Mouse (Mus musculus): Measurements from ENCODE around the gene Sost. TPM values are rescaled to one million over a fixed set of nuclear protein-coding genes. Genes with fewer than 3 reads are reported as not detected.

Gene Sost
- polyA plus RNA-seq (2016; fragmentation: Nextera tagmentation; extraction: Ambion mirVana) = 1.1 and 1.3 TPM in 2 replicates

DNA sequence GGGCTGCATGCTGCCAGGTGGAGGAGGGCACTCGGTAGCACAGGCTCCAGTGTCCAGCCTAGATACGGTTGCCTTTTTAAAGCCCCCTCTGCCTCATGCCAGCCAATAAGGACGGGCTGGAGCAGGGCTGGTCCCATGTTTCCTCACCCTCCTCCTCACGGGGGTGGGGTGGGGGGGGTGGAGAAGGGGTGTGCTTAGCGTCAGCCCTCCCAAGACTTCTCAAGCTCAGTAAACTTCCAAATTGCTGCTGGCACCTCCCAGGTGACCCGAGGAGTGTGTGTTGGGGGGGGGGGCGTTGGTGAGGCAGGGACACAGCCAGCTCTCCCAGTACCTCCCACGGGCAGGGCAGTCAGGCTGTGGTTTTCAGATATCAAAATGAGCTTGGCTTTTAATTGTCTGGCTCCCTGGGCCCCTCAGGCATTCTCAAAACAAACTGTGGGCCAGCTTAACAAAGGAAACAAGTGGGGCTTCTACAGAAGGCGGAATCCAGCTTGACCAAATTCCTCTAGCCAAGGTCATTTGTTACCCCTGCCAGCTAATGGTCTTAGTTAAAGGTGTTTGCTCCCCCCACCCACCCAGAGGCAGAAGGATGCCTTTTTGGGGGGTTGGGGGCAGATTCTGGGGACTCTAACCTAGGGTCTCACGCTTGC, at the start of gene Sost:
Gene Sost, minus strand, starts transcription at position 51 of the 650 bp plus-strand sequence.
- H3K4me3 ChIP-seq = peak within 1 kb of the TSS; percentile 26; the same call in 1 of the 2 replicates
- H3K4me1 ChIP-seq (replicated peaks) = peaks cover 66% of the 10 kb centered on the region
- no peaks in the 10 kb centered on the region for H3K36me3 ChIP-seq
- H3K27me3 ChIP-seq (ENCODE audit: insufficient read depth, poor library complexity, severe bottlenecking) = peaks cover 66% of the 10 kb centered on the region
- no peaks in the 10 kb centered on the region for H3K9me3 ChIP-seq
- no peak for DNase-seq (ENCODE audit: low spot score)
- 0 out of 2 replicates have a peak within 1 kb of the TSS, but pooled peaks have one; percentile 26 for H3K27ac ChIP-seq
- WGBS = 18% methylated on average over 10 of the region's 10 CpGs

DNA sequence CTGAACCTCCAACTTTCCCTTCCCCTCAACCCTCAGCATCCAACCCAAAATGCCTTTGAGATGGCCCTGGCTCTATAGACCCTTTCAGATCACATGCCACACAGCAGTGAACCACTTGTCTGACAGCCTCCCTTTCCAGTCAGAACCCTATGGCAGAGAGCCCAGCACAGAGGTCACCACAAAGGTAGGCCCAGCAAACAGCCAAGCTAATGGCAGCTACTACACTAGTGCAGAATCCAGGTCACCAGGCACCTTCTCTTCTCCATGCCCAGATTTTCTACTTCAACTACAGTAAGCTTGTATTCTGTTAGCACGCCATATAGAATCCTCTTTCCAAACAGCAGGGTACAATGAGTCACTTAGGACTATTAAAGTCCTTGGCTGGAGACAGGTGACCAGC, 49.3 kb upstream of the Sost start:
- Histone ChIP-seq H3K9me3 (no peaks in the 10 kb centered on the region), H3K27me3 (ENCODE audit: insufficient read depth, poor library complexity, severe bottlenecking) (no peaks in the 10 kb centered on the region), H3K36me3 (peaks cover 65% of the 10 kb centered on the region), H3K4me1 (replicated peaks) (peaks cover 15% of the 10 kb centered on the region), H3K27ac (peak overlapping the region; percentile 45; the same call in 1 of the 2 replicates), H3K4me3 (no peak overlapping the region)
- 92% methylated on average over 1 of the region's 1 CpGs for WGBS
- DNase-seq (ENCODE audit: low spot score) = no peak

DNA sequence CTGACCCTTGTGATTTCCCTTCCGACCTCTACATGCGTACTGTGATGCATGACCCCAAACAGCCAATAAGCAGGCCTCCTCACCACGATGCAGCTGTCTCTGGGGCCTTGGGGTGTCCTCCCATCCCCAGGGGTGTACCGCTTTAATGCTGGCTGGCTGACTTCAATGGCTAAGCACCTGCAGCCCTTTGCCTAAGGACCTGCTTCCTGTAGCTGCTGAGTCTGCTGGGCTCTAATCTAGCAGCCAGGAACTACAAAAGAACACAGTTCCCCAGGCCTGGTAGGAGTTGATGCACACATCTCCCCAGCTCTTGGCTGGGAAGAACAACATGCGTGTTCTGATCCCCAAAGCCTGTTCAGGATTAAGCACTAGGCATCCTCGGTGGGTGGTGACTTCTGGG, 48.7 kb upstream of the Sost start:
- Histone ChIP-seq H3K27ac (peak overlapping the region; percentile 45; the same call in 1 of the 2 replicates), H3K36me3 (peaks cover 65% of the 10 kb centered on the region), H3K9me3 (no peaks in the 10 kb centered on the region), H3K27me3 (ENCODE audit: insufficient read depth, poor library complexity, severe bottlenecking) (no peaks in the 10 kb centered on the region), H3K4me3 (no peak overlapping the region), H3K4me1 (replicated peaks) (peaks cover 18% of the 10 kb centered on the region)
- 64% methylated on average over 6 of the region's 6 CpGs for WGBS
- DNase-seq (ENCODE audit: low spot score) = no peak

GRCm38 (mm10) chr11:102013201-102013600, 46.4 kb upstream of the Sost start:
- H3K9me3 ChIP-seq = no peaks in the 10 kb centered on the region
- no peak overlapping the region for H3K4me3 ChIP-seq
- H3K36me3 ChIP-seq = peaks cover 75% of the 10 kb centered on the region
- no peak overlapping the region for H3K27ac ChIP-seq
- 92% methylated on average over 8 of the region's 8 CpGs for WGBS
- H3K27me3 ChIP-seq (ENCODE audit: insufficient read depth, poor library complexity, severe bottlenecking) = no peaks in the 10 kb centered on the region
- no peak for DNase-seq (ENCODE audit: low spot score)
- peaks cover 30% of the 10 kb centered on the region for H3K4me1 ChIP-seq (replicated peaks)

- H3K9me3 ChIP-seq = no peaks in the 10 kb centered on the region
- peaks cover 35% of the 10 kb centered on the region for H3K4me1 ChIP-seq (replicated peaks)
- H3K27me3 ChIP-seq (ENCODE audit: insufficient read depth, poor library complexity, severe bottlenecking) = no peaks in the 10 kb centered on the region
- no peak overlapping the region for H3K27ac ChIP-seq
- WGBS = 83% methylated on average over 8 of the region's 8 CpGs
- peaks cover 74% of the 10 kb centered on the region for H3K36me3 ChIP-seq
- no peak for DNase-seq (ENCODE audit: low spot score)
- no peak overlapping the region for H3K4me3 ChIP-seq
Measured at GRCm38 (mm10) chr11:102011510-102011909, 44.7 kb upstream of the Sost start.

- DNase-seq (ENCODE audit: low spot score) = no peak
- peak overlapping the region; percentile 73 for H3K27ac ChIP-seq
- peaks cover 32% of the 10 kb centered on the region for H3K4me1 ChIP-seq (replicated peaks)
- no peak overlapping the region for H3K4me3 ChIP-seq
- 78% methylated on average over 13 of the region's 13 CpGs for WGBS
- H3K27me3 ChIP-seq (ENCODE audit: insufficient read depth, poor library complexity, severe bottlenecking) = no peaks in the 10 kb centered on the region
- peaks cover 77% of the 10 kb centered on the region for H3K36me3 ChIP-seq
- H3K9me3 ChIP-seq = no peaks in the 10 kb centered on the region
Measured at GRCm38 (mm10) chr11:102010140-102010539, 43.3 kb upstream of the Sost start.

GRCm38 (mm10) chr11:102008954-102009637, 42.3 kb upstream of the Sost start:
- Histone ChIP-seq H3K4me1 (replicated peaks) (peaks cover 30% of the 10 kb centered on the region), H3K9me3 (peaks cover 4% of the 10 kb centered on the region; the same call in 1 of the 2 replicates), H3K27me3 (ENCODE audit: insufficient read depth, poor library complexity, severe bottlenecking) (no peaks in the 10 kb centered on the region), H3K36me3 (peaks cover 81% of the 10 kb centered on the region), H3K4me3 (no peak overlapping the region), H3K27ac (peak overlapping the region; percentile 73)
- 85% methylated on average over 15 of the region's 15 CpGs for WGBS
- DNase-seq (ENCODE audit: low spot score) = no peak

DNA sequence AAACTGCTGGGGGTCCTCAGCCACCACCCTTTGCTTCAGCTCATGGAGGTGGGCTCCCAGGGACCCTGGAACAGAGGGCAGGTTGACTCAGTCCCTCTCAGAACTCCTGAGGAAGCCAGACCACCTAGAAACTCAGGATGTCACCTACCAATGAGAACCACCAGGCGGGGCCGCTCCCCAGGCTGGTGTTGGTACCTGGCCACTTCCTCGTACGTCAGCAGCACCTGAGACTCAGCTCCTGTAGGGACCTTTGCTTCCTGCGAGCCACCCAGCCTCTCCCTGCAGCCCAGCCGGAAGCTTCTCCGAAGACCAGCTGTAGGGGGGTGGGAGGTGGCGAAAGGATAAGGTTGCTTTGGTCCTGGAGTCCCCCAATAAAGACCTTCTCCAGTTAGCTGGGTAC, 41.6 kb upstream of the Sost start:
- Histone ChIP-seq H3K4me1 (replicated peaks) (peaks cover 30% of the 10 kb centered on the region), H3K27ac (no peak overlapping the region), H3K9me3 (peaks cover 4% of the 10 kb centered on the region; the same call in 1 of the 2 replicates), H3K4me3 (no peak overlapping the region), H3K27me3 (ENCODE audit: insufficient read depth, poor library complexity, severe bottlenecking) (no peaks in the 10 kb centered on the region), H3K36me3 (peaks cover 86% of the 10 kb centered on the region)
- 93% methylated on average over 8 of the region's 8 CpGs for WGBS
- DNase-seq (ENCODE audit: low spot score) = no peak

- peak overlapping the region; percentile 16; the same call in 1 of the 2 replicates for H3K27ac ChIP-seq
Measured at GRCm38 (mm10) chr11:102006688-102007087, 39.9 kb upstream of the Sost start.

DNA sequence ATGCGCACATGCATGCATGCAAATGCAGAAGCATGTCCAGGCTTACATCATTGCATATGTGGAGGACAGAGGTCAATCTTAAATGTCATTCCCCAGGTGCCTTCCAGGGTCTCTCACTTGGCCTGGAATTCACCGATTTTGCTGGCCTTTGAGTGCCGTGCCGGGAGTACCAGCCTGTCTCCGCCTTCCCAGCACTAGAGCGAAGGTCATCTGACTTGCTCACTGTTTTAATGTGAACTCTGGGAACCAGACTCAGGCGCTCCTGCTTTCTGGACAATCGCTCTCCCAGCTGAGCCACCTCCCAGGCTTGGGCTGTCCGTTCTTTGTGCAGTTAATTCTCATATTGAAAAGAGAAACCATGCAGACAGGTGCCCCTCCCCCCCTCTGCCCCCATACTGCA, 39.5 kb upstream of the Sost start:
- Histone ChIP-seq H3K4me3 (no peak overlapping the region), H3K27me3 (ENCODE audit: insufficient read depth, poor library complexity, severe bottlenecking) (0 out of 2 replicates have a peak, but pooled peaks cover 4% of the 10 kb centered on the region), H3K27ac (no peak overlapping the region), H3K9me3 (peaks cover 4% of the 10 kb centered on the region; the same call in 1 of the 2 replicates), H3K36me3 (peaks cover 79% of the 10 kb centered on the region), H3K4me1 (replicated peaks) (peaks cover 27% of the 10 kb centered on the region)
- 66% methylated on average over 9 of the region's 9 CpGs for WGBS
- DNase-seq (ENCODE audit: low spot score) = peak; percentile 19

More at GRCm38 (mm10) chr11:102006688-102007087, 39.9 kb upstream of the Sost start:
- Histone ChIP-seq H3K36me3 (peaks cover 79% of the 10 kb centered on the region), H3K9me3 (peaks cover 4% of the 10 kb centered on the region; the same call in 1 of the 2 replicates), H3K27me3 (ENCODE audit: insufficient read depth, poor library complexity, severe bottlenecking) (0 out of 2 replicates have a peak, but pooled peaks cover under 1% of the 10 kb centered on the region), H3K4me1 (replicated peaks) (peaks cover 27% of the 10 kb centered on the region), H3K4me3 (no peak overlapping the region)
- DNase-seq (ENCODE audit: low spot score) = no peak
- WGBS = 84% methylated on average over 5 of the region's 5 CpGs

- H3K4me3 ChIP-seq = no peak overlapping the region
- no peak for DNase-seq (ENCODE audit: low spot score)
- peaks cover 77% of the 10 kb centered on the region for H3K36me3 ChIP-seq
- H3K4me1 ChIP-seq (replicated peaks) = peaks cover 25% of the 10 kb centered on the region
- H3K27ac ChIP-seq = no peak overlapping the region
- H3K9me3 ChIP-seq = peaks cover 4% of the 10 kb centered on the region; the same call in 1 of the 2 replicates
- 85% methylated on average over 8 of the region's 8 CpGs for WGBS
- H3K27me3 ChIP-seq (ENCODE audit: insufficient read depth, poor library complexity, severe bottlenecking) = 0 out of 2 replicates have a peak, but pooled peaks cover 5% of the 10 kb centered on the region
Measured at GRCm38 (mm10) chr11:102004251-102004650, 37.4 kb upstream of the Sost start.

DNA sequence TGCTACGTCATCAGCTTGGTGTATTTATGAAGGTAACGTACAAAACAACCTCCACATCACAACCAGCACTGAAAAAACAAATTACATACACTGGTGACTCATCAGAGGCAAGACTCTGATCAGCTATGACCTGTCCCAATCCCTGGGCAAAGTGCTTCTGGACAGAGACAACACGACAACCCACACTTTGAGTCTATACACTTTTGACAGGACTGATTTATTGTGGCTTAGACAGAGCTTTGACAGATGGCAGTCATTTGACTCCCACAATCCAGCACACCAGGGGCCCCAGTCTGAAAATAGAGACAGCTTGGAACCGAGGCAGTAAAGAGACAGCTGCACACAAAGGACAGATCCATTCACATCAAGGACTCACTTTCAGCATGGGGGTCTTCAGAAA, 32.7 kb upstream of the Sost start:
- H3K4me1 ChIP-seq (replicated peaks) = peaks cover 16% of the 10 kb centered on the region
- peak; percentile 32 for DNase-seq (ENCODE audit: low spot score)
- H3K27me3 ChIP-seq (ENCODE audit: insufficient read depth, poor library complexity, severe bottlenecking) = 0 out of 2 replicates have a peak, but pooled peaks cover 5% of the 10 kb centered on the region
- 50% methylated on average over 4 of the region's 4 CpGs for WGBS
- H3K9me3 ChIP-seq = peaks cover 2% of the 10 kb centered on the region; the same call in 1 of the 2 replicates
- no peak overlapping the region for H3K4me3 ChIP-seq
- H3K27ac ChIP-seq = 0 out of 2 replicates have a peak overlapping the region, but pooled peaks have one; percentile 18
- peaks cover 38% of the 10 kb centered on the region for H3K36me3 ChIP-seq

GRCm38 (mm10) chr11:101998258-101998657, 31.4 kb upstream of the Sost start:
- Histone ChIP-seq H3K9me3 (no peaks in the 10 kb centered on the region), H3K27me3 (ENCODE audit: insufficient read depth, poor library complexity, severe bottlenecking) (0 out of 2 replicates have a peak, but pooled peaks cover 5% of the 10 kb centered on the region), H3K27ac (no peak overlapping the region), H3K36me3 (peaks cover 28% of the 10 kb centered on the region), H3K4me1 (replicated peaks) (peaks cover 16% of the 10 kb centered on the region), H3K4me3 (no peak overlapping the region)
- WGBS = 63% methylated on average over 5 of the region's 5 CpGs
- DNase-seq (ENCODE audit: low spot score) = no peak

Data from hindbrain, embryonic 10.5 days (tissue).